Mouse (Mus musculus) embryo, embryonic 9.5 days (tissue): ENCODE measurements at regions not wholly inside any gene's neighbourhood (a gene's known extent, or its start where the extent isn't known, plus 50 kb on each side); places are given as distances from the start of the nearest gene placed in this dataset.

Experiments
- DNase-seq: peaks from one replicate; pipeline ENCODE4 v3.0.0-alpha.2; 2017; ENCODE audit errors: extremely low spot score

DNA sequence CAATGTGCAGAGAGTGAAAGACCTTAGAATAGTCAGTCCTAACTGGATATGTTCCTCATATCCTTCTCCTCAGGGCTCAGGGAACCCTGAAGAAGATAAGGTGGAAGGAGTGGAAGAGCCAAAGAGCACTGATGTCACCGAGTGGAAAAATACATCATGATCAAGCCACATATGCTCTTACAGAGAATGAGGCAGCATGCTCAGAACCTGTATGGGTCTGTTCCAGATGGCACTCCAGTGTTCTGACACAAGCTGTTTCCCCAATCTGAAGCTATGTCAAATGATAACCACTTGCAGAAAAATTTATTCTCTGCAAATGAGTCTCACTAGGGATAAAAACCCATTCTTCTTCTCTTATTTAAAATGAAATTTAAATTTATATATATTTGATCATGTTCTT is 572.6 kb upstream of the Robo2 start:
- no peak for DNase-seq

DNA sequence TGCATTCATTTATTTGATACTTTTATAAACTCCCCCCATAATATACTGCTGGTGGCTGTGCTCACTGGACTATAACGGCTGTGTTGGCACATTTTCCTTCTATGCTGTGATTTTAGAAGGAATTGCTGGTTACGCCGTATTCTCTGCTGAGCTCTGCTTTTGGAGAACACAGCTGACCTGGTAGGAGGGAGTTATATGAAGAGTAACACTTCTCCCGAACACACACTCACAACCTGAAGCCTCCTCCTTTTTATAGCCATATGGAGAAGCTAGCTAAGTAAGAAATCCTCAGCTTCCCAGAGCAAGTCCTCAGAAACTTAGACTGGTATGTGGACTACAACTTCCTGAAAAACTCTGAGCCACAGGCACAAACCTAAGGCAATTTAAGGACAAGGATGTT is 554.5 kb upstream of the Robo2 start:
- no peak for DNase-seq

DNA sequence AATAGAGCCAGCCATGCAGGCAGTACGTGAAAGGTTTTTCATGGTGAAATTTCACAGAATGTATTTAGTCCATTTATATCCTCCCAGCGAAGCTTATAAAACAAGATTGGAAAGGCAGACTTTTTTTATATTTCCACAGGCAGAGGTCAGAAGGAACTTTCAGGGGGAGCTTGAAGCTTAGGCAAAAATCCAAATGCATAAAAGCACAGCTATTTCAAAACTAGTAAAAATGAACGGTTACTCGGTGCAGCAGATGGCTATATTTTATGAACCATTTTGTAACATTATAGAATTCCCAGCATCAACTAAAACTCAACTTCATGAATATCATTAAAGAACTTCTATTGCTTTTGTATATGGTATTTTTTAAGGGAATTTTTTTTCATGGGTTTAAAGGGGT is 518.1 kb upstream of the Robo2 start:
- DNase-seq, result no peak

DNA sequence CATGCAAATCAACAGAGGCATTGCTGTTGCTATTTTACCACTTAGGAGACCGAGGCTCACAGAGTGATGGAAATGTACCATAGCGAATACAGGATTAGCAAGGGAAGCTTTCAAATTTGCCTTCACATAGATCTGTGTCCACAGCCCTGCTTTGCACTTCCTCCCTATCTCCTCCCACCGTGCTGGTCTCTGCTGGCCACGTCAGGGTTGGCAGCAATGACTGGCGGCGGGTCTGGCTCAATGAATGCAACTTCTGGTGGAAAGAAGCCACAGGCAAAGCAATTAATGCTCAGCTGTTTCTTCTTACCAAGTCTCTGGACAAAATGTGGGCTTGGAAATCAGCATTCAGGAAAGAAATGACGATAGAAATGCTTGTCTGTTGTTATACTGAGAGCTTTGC is 489.2 kb upstream of the Robo2 start:
- no peak for DNase-seq

DNA sequence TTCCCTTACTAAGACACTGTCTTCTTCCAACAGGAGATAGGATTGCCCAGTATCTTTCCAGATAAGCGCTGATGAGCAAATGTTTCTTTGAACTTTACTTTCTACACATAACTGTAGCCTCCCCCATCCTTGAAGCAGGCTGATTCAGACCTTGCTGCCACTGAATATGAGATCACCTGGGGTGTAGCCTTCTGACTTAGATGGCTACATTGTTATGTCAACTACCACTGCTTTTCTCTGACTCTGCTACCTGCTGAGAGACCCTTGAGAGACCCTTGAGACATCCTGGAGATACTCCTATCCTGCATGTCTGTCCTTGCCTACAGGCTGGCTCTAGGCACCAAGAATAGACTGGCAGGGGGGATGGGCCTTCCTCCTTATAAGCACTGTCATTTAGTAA is 476.1 kb upstream of the Robo2 start:
- no peak for DNase-seq

DNA sequence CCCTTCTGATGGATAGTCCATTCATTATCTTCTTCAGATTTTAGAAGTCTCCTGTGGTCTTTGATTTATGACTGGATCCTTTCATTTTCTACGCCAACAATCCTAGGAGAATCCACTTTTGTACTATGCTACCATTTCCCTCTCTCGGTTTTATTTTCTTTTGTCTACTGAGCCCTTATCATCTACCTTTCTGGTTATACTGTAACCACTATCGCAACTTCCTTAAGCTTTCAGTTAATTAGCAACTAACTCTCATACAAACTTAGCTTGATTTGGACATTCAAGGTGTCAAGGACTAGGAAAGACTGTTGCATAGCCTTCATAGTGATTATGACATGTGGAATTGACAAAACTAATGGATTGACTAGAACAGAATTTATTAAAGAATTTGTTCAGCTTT is 467.0 kb upstream of the Robo2 start:
- no peak for DNase-seq

DNA sequence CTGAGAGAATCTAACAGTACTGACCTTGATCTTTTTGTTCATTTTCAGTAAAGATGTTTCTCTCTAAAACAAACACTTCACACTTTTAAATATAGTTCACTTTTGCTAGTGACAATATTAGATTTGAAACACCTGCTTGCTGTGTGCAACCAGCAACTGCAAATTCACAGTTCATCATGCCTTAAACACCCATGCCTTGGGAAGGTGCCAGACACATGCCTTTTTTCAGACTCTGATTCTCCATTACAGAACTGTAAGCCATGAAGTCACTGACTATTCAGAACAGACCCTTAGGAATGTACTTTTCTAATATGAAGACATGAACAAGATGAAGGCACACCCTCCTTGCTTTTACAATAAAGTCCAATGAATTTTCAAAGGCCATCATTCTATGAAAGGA is 462.1 kb upstream of the Robo2 start:
- no peak for DNase-seq

DNA sequence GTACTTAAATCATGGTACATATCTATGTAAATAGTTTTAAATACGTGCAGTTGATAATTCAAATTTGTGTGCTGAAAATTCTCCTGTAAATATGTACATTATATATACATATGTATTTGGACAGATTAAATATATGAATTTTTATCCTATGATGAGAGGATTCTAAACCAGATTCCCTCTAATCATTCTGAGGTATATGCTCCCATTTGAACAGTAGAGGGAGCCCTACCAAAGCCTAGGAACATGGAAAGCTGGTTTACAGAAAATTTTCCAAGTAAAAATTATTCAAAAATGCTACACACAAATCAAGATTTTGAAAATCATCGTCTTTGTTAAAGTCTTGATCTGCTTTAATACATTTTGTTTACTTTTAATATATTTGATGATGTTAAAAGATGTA is 446.1 kb upstream of the Robo2 start:
- no peak for DNase-seq

DNA sequence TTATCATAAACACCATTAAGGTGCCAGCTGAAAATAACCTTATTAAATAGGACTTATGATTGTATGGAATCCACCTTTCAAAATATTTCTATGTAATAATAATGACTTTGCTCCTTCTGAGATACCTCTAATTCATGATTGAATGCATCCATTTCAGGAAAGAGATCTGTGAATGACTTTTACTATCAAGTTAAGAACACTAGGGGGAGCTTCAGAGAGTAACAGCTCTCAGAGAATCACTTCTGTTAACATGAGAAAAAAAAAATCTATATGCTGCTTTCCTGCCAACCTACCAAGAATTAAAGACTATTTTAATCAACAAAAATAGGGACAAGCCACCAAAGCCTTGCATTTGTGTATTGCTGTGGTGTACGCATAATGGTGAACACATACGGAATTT is 428.4 kb upstream of the Robo2 start:
- DNase-seq, result no peak

DNA sequence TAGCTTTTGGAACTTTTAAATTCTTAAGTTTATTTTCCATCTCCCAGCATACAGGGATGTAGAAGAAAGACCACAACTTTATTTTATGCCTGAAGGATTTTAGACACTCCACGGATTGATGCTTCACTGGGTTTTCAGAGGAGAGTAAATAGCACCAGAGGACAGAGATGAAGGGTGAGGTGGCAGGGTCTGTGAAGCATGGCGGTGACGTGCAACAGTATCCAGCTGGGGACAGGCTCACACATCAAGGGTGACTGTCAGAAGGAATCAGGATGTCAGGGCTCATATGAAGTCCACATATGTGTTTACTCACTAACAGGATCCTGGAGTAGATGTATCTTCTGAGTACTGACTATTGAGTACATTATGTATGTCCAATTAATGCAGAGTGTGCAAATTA is 402.8 kb upstream of the Robo2 start:
- DNase-seq, result no peak

DNA sequence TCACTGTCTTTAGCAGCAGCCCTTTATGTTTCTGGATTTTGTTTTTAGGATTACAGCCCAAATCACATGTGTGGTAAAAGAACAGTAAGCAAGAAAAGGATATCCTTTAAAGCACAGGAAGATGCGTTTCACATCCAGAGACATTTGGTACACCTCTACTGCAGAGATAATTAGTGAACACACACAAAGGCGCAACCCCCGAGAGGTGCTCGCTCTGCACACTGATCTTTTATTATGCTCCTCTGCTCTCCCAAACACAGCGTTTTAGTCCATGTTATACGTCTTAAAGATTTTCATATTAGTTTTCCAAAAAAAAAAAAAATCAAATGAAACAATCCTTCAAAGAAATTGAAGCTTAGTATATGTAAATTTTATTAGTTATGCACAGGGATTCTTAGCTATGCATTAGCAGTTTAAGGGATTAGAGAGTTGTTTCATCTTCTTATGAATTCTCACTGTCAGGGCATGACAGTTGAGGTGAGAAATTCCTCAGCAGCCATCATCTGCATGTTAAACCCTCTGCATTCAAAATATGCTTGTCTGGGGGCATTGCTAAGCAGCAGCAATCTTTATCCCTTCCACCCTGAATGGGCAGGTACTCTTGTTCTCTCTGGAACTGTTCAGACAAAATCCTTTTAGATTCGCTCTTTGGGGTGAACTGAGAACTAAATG is 397.7 kb upstream of the Robo2 start:
- no peak for DNase-seq

DNA sequence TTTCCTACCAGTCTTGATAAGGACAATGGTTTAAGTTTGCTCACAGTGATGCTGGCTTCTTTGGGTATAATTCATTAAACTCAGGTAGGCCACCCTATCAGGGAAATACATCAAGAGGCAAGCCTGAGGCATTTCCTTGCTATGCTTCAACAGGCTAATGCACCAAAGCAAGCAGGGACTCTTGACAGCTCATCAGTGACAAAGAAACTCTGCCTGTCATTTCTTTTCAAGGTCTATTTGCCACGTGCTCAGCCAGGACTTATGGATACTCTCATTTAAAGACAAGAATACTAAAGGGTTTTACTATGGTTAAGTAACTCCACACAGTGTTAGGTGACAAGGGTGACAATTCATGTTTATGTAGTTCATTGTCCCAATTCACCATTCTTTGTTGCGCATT is 395.1 kb upstream of the Robo2 start:
- DNase-seq, result no peak

DNA sequence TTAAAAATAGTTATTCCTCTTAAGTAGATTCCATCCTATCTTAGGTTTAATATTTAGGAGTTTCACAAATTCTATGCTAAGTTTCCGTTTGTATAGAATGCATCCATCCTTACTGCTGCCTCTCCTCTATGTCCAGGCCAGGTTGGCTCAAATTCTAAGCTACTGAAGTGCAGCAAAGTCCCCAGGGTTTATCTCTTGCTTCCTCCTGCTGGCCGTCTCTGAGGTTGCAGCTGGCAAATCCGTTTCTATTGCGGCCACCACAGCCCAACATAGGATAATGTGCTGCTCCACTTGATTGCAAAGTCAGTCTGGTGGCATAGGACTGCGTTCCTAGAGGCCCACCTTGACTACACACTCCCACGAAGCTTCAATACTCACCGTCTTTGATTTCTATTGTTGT is 389.7 kb upstream of the Robo2 start:
- DNase-seq, result peak; percentile 70

DNA sequence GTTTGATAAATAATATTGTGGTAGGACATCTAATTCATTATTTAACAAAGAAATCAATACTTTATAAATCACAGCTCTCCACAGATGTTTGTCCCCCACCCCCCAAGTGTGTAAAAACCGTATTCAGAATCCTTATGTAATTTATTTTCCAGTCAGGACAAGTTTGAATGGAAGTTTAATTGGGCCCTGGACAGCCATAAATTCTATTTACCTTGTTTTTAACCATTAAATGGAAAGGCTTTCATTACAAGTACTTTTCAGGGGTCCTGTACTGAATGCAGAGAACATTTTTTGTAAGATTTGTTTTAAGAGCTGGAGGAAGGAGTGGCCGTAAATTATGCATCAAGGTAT is 384.7 kb upstream of the Robo2 start:
- no peak for DNase-seq

DNA sequence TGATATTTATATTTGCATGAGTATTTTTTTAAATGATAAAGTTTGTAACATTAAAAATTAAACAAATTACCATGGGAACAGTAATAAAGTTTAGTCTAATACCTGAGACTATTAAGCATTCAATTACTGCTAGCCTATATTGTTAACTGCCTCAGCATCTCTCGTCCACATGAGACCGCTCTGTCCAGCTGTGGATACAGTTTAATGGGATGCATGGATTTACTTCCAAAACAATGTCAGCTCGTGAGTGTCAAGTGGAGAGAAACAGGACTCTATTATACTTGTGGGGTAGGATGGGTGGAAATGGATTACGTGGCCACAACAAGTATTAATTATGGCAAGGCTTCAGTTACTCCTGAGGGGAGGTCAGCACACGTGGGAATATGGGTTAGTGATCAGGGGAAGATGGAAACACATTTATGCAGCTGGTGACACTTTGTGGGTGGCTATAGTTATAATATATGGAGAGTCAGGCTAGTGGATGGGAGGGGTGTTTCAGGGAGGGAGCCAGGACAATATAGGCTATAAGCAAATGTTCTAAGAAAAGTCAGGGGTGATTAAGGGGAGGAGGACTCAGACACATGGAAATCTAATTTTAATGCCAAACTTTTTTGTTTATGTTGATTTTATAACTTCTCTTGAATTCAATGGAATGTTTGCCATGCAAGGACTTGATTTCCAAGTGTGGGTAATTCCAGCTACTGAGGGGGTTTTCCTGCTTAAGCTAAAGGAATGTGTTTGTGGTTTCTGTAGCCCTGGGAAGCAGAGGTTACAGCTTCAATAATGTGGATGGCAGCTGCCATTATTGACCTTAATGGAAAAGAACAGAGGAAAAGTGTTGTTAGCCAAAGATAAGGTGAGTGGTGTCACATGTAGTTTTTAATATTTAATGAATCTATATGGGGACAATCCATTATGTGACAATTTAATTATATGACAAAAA is 384.0 kb upstream of the Robo2 start:
- DNase-seq, result no peak

DNA sequence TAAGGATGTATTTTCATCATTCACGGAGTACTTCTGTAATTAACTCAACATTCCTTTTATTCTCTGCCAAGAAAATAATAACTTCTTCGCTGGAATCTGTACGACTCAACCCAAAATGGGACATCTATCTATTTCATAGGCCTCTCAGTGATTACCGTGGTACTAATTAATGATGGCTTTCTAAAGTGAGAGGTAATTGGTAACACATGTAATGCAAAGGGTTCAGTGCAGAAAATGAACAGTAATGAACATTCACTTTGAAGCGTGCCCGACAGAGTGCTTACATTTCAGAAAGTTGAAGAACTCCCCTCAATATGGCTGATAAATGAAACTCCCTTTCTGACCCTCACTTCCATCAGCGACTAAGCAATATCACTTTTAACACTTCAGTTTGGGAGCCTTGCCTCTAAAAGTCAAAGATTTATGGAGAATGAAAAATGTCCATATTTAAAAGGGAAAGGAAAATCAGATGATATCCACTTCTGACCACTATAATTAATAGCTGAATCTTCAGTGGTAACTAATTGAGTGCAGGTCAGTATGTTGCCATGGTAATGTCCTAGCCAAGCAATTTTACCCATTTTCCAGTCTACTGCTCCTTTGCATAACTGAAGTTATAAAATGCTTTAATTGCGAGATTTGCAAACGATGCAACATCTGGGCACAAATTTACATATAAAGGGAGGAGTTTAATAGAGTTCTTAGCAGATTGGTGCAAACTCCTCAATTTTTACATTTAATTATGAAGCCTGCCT is 373.9 kb upstream of the Robo2 start:
- DNase-seq, result no peak

DNA sequence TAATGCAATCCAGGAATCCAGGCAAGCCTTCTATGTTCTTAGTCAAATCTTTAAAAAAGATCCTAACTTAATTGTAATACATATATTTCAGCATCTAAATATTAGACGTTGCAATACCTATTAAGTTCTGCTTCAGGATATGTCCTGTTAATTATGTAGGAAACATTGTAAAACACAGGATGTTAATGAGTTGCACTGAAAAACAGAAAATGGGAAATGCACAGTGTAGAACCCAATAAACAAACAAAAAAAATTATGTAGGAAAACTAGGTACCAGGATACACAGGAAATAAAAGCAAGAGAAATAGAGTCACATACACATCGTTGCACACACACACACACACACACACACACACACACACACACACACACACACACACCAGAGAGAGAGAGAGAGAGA is 368.8 kb upstream of the Robo2 start:
- DNase-seq, result no peak

DNA sequence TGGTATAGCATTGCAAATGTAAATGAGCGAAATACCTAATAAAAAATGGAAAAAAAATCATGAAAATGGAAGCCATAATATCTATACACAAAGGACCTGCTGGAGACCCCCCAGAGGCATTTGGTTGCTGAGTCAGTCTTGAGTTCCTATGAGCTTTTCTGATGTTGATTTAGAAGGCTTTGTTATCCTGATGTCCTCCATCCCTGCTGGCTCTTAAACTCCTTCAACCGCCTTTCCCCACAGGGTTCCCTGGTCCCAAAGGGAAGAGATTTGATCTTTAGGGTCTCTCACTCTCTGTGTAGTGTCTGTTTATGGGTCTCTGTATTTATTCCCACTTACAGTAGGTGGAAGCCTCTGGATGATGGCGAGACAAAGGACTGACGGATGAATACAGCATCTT is 356.6 kb upstream of the Robo2 start:
- DNase-seq, result no peak

DNA sequence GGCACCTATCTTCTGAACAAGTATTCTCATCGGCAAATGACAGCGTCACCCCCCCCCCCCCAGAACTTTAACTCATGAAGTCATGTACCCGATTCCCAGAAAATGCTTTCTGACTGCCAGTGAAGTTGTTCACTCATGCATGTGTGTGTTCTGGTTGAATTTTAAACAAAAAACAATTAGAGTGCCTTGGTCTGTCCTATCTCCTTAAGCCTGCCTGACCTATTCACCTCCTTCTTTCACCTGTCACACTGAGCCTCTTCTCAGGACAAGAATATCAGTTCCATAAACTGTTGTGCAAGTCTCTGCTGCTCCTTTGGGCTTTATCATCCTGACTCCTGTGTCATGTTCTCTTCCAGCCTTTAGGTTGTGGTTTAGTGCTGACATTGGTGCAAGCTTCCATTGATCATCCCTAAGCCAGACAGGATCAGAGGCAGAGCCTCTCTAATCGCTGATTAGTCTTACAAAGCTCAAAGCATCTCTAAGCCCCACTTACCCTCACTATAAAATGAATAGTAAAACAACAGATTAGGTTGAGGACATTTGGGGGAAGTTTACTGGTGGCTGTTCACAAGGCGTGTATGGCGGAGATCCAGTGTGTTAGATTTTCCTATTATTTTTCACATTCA is 345.2 kb upstream of the Robo2 start:
- DNase-seq, result no peak

DNA sequence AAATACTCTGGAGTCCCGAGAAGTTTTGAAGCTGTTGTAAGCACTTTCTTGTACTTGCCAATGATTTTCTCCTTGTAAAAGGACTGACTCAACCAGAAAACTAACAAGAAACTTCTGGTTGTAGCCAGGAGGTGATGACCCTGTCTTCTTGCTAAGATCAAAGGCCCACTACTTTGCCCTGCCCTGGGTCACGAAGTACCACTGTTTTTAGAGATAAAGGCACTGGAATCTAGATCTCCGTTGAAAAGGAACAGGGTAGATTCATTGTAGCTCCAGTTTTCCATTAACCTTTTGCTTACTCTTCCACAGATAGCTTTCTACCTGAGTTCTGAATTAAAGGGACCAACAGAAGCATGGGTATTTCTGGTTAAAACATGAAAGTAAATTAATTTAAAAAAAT is 339.3 kb upstream of the Robo2 start:
- no peak for DNase-seq

DNA sequence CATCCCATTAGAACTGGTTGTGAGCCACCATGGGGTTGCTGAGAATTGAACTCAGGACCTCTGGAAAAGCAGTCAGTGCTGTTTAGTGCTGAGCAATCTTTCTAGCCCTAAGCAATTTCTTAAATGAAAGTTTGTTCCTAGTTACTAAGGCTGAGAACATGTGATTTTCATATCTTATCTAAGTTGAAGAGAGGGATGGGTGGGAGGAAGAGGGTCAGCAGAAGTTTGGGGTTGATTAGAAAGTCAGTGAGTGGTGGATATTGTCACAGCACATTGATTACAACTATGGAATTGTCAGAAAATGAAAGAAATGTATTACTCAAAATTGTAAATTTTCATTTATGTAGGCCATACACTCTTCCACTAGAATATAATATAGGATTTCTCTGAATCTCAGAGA is 337.4 kb upstream of the Robo2 start:
- DNase-seq, result no peak

DNA sequence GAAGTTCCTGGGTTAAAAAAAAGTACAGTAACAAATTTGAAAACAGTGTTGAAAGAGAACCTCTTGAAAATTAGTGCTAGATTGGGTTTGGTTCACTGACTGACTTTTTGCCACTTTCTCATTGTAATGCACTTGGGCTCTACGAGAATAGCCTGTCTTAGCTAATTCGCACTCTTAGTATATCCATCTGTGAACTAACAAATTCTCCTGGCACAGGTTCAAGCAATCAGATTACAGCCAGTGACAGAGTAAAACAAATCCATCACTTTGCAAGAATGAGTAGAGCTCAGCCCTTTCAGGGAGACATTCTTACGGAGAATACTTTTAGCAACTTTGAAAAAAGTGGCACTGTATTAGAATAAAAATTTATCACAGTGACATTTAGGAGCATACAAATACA is 331.9 kb upstream of the Robo2 start:
- DNase-seq, result no peak
